Mouse (Mus musculus): ENCODE data around the gene Tssc4. TPM values are rescaled to one million over a fixed set of nuclear protein-coding genes. Genes with fewer than 3 reads are reported as not detected.

The Tssc4 gene
- polyA plus RNA-seq, 1 experiment from 2014 or later = 94.5 TPM

DNA sequence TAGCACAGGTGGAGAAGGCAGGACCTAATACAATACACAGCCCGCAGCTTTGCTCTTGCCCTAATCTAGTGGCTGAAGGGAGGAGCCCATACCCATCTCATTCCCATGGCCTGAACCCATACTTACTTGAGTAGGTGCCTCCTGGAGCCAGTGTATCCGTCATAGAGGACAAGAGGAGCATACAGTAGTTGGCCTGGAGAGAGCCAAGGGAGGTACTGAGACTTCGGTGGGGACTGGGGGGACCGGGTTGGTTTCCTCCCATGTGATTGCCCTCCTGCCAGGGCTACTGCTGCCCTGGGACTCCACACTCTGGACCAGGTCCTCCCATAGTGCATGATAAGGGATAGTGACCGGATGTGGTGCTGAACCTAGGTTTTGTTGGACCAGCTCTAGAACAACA is 3.6 kb downstream of the Tssc4 start:
- H3K4me1 ChIP-seq = peaks cover 34% of the 10 kb centered on the region
- H3K9ac ChIP-seq (replicated peaks) = no peak overlapping the region
- ATAC-seq (ENCODE audit: low FRiP score) = no peak
- no peak overlapping the region for H3K4me3 ChIP-seq (replicated peaks)
- peaks cover 2% of the 10 kb centered on the region for H3K36me3 ChIP-seq
- H3K27ac ChIP-seq (replicated peaks) = no peak overlapping the region
- no peak overlapping the region for H3K4me2 ChIP-seq
- WGBS = 94% methylated on average over 5 of the region's 5 CpGs
- H3K27me3 ChIP-seq (replicated peaks) = no peaks in the 10 kb centered on the region
- H3K9me3 ChIP-seq (replicated peaks) = no peaks in the 10 kb centered on the region

DNA sequence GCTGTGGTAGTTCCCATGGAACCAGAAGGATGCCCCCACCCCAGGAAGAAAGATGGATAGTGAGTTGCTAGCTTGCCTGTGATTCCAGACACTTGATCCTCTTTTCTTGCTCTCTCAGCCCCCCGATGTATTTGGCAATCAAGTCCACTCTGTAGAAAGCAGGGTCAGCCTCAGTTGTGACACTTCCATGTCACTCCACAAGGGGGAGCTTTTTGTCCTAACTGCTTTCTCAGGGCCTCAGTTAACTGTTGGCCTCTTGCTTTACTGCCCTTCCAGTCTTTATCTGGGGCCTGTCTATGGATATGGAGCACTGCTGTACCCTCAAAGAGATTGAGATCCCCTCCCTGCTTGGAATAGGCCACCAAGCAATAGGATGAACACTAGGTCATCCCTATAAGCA is 4.0 kb downstream of the Tssc4 start:
- H3K9ac ChIP-seq (replicated peaks) = no peak overlapping the region
- ATAC-seq (ENCODE audit: low FRiP score) = no peak
- no peak overlapping the region for H3K4me2 ChIP-seq
- peaks cover 29% of the 10 kb centered on the region for H3K4me1 ChIP-seq
- no peaks in the 10 kb centered on the region for H3K9me3 ChIP-seq (replicated peaks)
- no peak overlapping the region for H3K27ac ChIP-seq (replicated peaks)
- 76% methylated on average over 1 of the region's 1 CpGs for WGBS
- no peaks in the 10 kb centered on the region; the same call in 1 of the 2 replicates for H3K36me3 ChIP-seq
- H3K4me3 ChIP-seq (replicated peaks) = no peak overlapping the region
- H3K27me3 ChIP-seq (replicated peaks) = no peaks in the 10 kb centered on the region

DNA sequence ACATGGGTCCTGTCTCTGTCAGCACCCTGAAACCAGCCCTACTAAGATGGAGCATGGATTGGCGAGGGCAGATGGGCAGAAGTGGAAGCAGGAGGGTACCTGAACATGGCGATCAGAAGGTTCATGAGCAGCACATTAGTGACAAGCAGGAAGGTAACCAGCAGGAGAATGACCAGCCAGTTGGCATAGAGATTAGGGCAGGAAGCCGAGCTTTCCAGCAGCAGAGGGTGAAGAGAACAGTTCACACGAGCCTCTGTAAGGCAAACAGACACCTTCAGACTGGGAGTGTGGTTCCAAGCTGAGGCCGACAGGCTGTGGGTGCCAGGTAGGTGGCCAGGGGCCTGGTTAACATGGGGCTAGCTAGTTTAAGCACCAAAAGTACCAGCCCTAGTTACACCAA is 6.3 kb downstream of the Tssc4 start:
- no peak for ATAC-seq (ENCODE audit: low FRiP score)
- H3K27me3 ChIP-seq (replicated peaks) = no peaks in the 10 kb centered on the region
- no peak overlapping the region for H3K4me2 ChIP-seq
- no peak overlapping the region for H3K4me3 ChIP-seq (replicated peaks)
- no peaks in the 10 kb centered on the region; the same call in 1 of the 2 replicates for H3K36me3 ChIP-seq
- H3K9ac ChIP-seq (replicated peaks) = no peak overlapping the region
- H3K27ac ChIP-seq (replicated peaks) = no peak overlapping the region
- H3K4me1 ChIP-seq = peaks cover 15% of the 10 kb centered on the region
- 81% methylated on average over 5 of the region's 5 CpGs for WGBS
- H3K9me3 ChIP-seq (replicated peaks) = no peaks in the 10 kb centered on the region

DNA sequence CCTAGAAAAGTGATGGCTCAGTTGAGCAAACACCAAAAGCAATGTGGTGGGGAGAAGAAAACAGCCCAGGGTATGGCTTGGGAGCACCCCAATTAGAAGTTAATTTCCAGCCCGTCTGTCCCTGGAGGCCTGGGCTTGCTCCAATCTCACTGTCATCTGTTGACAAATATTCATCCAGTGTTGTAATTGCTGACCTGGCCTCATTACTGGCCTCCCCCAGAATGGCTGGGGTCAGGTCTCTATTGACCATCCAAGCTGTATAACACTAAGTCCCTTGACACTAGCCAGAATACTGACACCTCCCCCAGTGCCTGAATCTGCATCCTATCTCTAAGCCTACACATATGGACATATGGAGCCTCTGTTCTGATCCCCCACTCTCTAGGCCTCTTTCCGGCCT is 8.3 kb downstream of the Tssc4 start:
- Histone ChIP-seq H3K27me3 (replicated peaks) (no peaks in the 10 kb centered on the region), H3K27ac (replicated peaks) (no peak overlapping the region), H3K9me3 (replicated peaks) (no peaks in the 10 kb centered on the region), H3K9ac (replicated peaks) (no peak overlapping the region), H3K4me3 (replicated peaks) (no peak overlapping the region), H3K36me3 (no peaks in the 10 kb centered on the region), H3K4me1 (no peaks in the 10 kb centered on the region), H3K4me2 (no peak overlapping the region)
- 91% methylated on average over 2 of the region's 2 CpGs for WGBS
- ATAC-seq (ENCODE audit: low FRiP score) = no peak

DNA sequence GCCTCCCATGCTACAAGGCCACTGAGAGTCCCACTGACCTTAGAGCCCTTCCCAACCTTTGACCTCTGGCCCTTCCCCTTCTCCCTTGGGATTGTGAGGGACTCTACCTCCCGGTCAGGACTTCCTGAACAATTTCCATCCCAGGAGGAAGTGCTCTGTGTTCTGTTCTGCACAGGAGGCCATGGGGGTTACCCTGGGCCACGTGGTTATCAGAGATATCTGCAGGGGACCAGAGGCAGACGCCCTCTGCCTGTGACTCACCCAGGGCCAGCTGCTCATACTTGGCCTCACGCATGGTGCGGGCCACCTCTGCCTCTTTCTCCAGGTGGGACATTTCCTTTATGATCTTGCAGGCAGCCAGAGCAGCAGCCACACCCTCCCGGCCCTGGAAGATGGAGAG is 13.0 kb downstream of the Tssc4 start:
- Histone ChIP-seq H3K4me1 (peaks cover 6% of the 10 kb centered on the region; the same call in 1 of the 2 replicates), H3K9me3 (replicated peaks) (no peaks in the 10 kb centered on the region), H3K4me3 (replicated peaks) (no peak overlapping the region), H3K36me3 (no peaks in the 10 kb centered on the region), H3K4me2 (no peak overlapping the region), H3K27me3 (replicated peaks) (no peaks in the 10 kb centered on the region), H3K27ac (replicated peaks) (no peak overlapping the region), H3K9ac (replicated peaks) (no peak overlapping the region)
- WGBS = 76% methylated on average over 6 of the region's 6 CpGs
- ATAC-seq (ENCODE audit: low FRiP score) = no peak

DNA sequence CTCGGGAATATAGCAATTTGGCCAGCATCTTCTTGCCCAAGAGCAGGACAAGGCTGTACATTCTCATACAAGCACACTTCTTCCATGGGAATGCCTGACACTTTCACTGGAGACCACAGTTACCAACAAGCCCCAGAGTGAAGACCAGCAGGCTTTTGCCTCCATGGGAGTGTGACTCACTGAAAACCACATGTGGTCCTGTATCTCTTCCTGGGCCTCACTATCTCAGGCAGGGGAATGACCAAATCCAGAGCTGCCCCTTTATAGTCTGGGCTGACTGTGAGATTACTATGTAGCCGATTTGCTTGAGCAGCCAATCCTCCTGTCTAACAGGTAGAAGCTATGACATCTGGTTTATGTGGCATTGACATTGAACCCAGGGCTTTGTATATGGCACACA is 14.7 kb downstream of the Tssc4 start:
- no peaks in the 10 kb centered on the region for H3K36me3 ChIP-seq
- peaks cover 9% of the 10 kb centered on the region; the same call in 1 of the 2 replicates for H3K4me1 ChIP-seq
- no peak overlapping the region for H3K4me2 ChIP-seq
- no peaks in the 10 kb centered on the region for H3K27me3 ChIP-seq (replicated peaks)
- H3K27ac ChIP-seq (replicated peaks) = no peak overlapping the region
- H3K9ac ChIP-seq (replicated peaks) = no peak overlapping the region
- H3K9me3 ChIP-seq (replicated peaks) = no peaks in the 10 kb centered on the region
- ATAC-seq (ENCODE audit: low FRiP score) = no peak
- H3K4me3 ChIP-seq (replicated peaks) = no peak overlapping the region
- WGBS = 88% methylated on average over 2 of the region's 2 CpGs

DNA sequence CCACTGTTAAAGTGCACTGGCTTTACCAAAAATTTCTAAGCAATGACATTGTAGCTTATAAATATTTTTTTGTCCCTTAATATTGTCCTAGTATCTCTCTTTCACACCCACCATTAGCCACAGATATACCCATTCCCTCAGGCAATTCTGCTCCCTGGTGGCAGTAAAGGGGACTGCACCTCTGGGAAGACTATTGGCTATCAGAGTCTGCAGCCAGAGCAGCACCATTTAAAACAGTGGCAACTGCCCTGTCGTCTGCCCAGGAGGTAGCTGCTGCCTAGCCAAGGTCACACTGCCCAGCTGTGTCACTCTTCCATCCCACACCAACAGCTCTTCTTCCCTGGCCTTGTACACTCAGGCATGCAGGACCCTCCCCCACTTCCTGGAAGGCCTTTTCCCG is 17.3 kb downstream of the Tssc4 start:
- Histone ChIP-seq H3K9ac (replicated peaks) (no peak overlapping the region), H3K9me3 (replicated peaks) (no peaks in the 10 kb centered on the region), H3K4me1 (peaks cover 9% of the 10 kb centered on the region; the same call in 1 of the 2 replicates), H3K4me3 (replicated peaks) (no peak overlapping the region), H3K4me2 (0 out of 2 replicates have a peak overlapping the region, but pooled peaks have one; percentile 13), H3K36me3 (no peaks in the 10 kb centered on the region), H3K27ac (replicated peaks) (peak overlapping the region; percentile 58), H3K27me3 (replicated peaks) (no peaks in the 10 kb centered on the region)
- 56% methylated on average over 2 of the region's 2 CpGs for WGBS
- no peak for ATAC-seq (ENCODE audit: low FRiP score)

DNA sequence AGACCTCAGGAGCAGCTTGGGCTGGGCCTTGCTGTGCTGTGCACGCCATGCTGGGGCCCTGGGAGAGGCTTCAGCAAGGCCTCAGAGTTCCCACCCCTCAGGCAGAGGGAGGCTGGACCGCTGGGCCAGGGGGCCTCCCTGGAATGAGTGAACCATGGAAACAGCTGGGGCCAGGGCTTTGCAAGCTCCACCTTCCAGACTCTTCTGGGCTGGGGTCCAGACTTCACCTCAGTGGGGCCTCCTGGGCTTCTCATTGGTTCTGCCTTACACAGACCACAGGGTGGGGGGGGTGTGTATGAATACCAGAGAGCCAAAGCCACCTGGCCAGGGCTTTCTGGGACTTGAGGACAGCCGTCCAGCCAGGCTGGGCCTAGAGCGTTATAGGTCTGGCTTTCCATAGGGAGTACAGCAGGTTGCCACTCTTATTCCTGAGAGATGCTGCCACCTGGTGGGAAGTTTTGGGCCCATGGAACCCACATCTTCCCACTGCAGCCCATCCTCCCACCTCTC is 18.1 kb downstream of the Tssc4 start:
- peak; percentile 31; the same call in 1 of the 2 replicates for ATAC-seq (ENCODE audit: low FRiP score)
- H3K9me3 ChIP-seq (replicated peaks) = no peaks in the 10 kb centered on the region
- peak overlapping the region; percentile 58 for H3K27ac ChIP-seq (replicated peaks)
- no peak overlapping the region for H3K9ac ChIP-seq (replicated peaks)
- H3K27me3 ChIP-seq (replicated peaks) = no peaks in the 10 kb centered on the region
- 44% methylated on average over 4 of the region's 4 CpGs for WGBS
- 0 out of 2 replicates have a peak overlapping the region, but pooled peaks have one; percentile 13 for H3K4me2 ChIP-seq
- peaks cover 9% of the 10 kb centered on the region; the same call in 1 of the 2 replicates for H3K4me1 ChIP-seq
- H3K36me3 ChIP-seq = no peaks in the 10 kb centered on the region
- H3K4me3 ChIP-seq (replicated peaks) = no peak overlapping the region

DNA sequence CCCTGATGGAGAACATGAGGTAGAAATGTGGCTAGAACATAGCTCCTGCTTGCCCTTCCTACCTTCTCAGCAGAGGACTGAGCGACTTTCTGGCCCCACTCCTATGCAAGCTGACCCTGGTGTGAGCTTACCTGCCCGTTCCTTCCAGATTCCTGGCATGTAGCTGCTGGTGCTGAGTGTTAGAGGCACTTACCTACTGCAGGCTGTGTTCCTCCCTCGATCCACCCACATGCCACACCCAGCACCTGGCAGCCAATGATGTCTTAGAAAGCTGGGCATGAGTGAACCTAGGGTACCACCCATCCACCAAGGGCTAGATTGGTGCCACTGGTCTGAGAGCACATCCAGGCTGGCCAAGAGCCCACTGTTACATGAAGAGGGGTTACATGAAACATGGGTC is 24.8 kb downstream of the Tssc4 start:
- no peak overlapping the region for H3K4me3 ChIP-seq (replicated peaks)
- H3K9me3 ChIP-seq (replicated peaks) = no peaks in the 10 kb centered on the region
- no peaks in the 10 kb centered on the region for H3K36me3 ChIP-seq
- no peak for ATAC-seq (ENCODE audit: low FRiP score)
- no peak overlapping the region for H3K27ac ChIP-seq (replicated peaks)
- no peaks in the 10 kb centered on the region for H3K4me1 ChIP-seq
- no peak overlapping the region for H3K9ac ChIP-seq (replicated peaks)
- no peak overlapping the region for H3K4me2 ChIP-seq
- 75% methylated on average over 3 of the region's 3 CpGs for WGBS
- H3K27me3 ChIP-seq (replicated peaks) = no peaks in the 10 kb centered on the region

DNA sequence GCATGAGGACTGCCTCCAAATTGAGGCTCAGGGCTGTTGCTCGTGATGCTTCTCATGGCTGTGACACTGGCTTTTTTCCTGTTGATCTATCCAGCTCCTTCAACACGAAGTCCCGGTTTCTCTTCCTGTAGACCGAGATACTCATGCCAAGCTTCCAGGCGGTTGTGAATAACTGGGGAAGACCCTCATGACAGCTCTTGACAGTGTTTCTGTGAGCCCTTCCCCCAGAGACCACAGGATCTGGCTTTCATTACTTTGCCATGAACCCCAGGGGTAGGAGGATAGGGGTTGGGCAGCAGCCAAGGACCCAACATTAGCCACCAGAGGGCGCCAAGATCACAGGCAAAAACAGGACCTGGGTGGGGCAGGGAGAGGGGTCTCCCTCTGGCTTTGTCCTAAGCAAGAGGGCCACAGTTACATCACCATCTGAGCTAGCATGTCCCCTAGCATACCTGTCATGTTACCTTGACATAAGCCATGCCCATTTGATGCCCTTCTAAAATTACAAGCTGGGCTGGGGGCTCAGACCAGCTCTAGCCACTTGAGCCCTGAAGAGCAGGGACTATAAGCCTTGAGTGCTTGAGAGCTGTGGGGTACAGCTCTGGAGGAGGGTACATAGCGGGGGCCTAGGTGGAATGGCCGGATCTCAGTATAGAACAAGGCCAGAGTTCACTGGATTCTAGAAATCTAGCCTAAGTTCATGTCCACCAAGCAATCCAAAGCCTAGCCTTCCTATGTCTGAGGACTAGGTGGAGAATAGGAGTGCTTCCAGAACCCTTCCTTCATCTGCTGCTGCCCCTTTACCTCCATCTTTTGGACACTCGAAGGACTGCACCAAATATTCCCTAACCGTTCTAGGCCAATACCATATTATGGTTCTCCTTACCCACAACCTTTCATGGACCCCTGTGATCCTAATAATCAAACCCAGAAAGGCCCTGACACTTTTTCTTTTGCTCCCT is 25.8 kb downstream of the Tssc4 start, which contains the start of gene Trpm5:
Gene Trpm5 (minus strand): TSS at position 51 of the 962 bp plus-strand sequence.
- no peak within 1 kb of the TSS for H3K4me2 ChIP-seq
- no peak for ATAC-seq (ENCODE audit: low FRiP score)
- no peaks in the 10 kb centered on the region for H3K27me3 ChIP-seq (replicated peaks)
- no peaks in the 10 kb centered on the region for H3K4me1 ChIP-seq
- no peak within 1 kb of the TSS for H3K4me3 ChIP-seq (replicated peaks)
- no peaks in the 10 kb centered on the region for H3K9me3 ChIP-seq (replicated peaks)
- H3K36me3 ChIP-seq = no peaks in the 10 kb centered on the region
- no peak within 1 kb of the TSS for H3K9ac ChIP-seq (replicated peaks)
- H3K27ac ChIP-seq (replicated peaks) = no peak within 1 kb of the TSS
- 48% methylated on average over 10 of the region's 10 CpGs for WGBS

DNA sequence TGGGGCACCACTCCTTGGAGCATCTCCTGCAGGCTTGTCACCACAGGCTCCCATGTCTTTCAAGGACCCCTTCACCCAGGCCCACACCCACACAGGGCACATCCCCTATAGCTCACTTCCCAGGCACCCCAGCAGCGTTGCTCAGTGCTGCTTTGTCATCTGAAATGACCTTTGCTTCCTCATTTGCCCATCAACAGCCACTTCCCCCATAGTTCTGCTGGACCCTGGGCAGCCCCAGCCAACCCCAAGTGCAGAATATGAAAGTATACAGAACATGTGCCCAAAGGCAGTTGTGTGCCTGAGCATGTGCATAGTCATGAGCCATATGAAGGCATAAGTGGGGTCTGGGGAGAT is 26.5 kb downstream of the Tssc4 start:
- Histone ChIP-seq H3K9me3 (replicated peaks) (no peaks in the 10 kb centered on the region), H3K4me1 (no peaks in the 10 kb centered on the region), H3K4me3 (replicated peaks) (no peak overlapping the region), H3K27me3 (replicated peaks) (no peaks in the 10 kb centered on the region), H3K4me2 (no peak overlapping the region), H3K9ac (replicated peaks) (no peak overlapping the region), H3K36me3 (no peaks in the 10 kb centered on the region), H3K27ac (replicated peaks) (no peak overlapping the region)
- ATAC-seq (ENCODE audit: low FRiP score) = no peak
- 68% methylated on average over 1 of the region's 1 CpGs for WGBS

DNA sequence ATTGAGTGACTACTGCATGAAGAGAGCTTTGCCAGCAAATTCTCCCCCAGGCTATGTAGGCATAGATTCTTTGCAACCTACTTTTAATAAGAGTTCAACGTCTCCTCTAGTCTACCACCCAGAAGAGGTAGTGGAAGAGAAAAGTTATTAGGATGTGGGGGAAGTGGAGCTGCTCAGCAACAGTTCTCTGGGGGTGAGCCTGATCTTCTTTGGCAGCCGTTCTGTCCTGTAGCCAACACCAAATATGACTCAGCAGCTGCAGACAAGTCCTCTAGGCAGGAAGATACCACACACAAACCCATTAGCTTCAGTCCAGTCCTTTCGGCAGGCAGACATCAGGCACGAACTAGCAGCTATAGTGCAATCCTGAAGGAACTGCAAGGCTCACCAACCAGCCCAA is 31.7 kb downstream of the Tssc4 start:
- no peak for ATAC-seq (ENCODE audit: low FRiP score)

More for the DNA sequence above, 31.7 kb downstream of the Tssc4 start:
- 71% methylated on average over 4 of the region's 4 CpGs for WGBS
- H3K4me3 ChIP-seq (replicated peaks) = no peak overlapping the region
- H3K9me3 ChIP-seq (replicated peaks) = no peaks in the 10 kb centered on the region
- no peak overlapping the region for H3K4me2 ChIP-seq
- H3K4me1 ChIP-seq = no peaks in the 10 kb centered on the region
- H3K27me3 ChIP-seq (replicated peaks) = peaks cover 25% of the 10 kb centered on the region
- H3K9ac ChIP-seq (replicated peaks) = no peak overlapping the region
- H3K27ac ChIP-seq (replicated peaks) = no peak overlapping the region; the same call in 1 of the 2 replicates
- H3K36me3 ChIP-seq = no peaks in the 10 kb centered on the region
